Mouse (Mus musculus) erythroblast, adult 5-6 weeks (primary cell): ENCODE measurements around the gene Rrp12. TPM values are rescaled to one million over a fixed set of nuclear protein-coding genes. Genes with fewer than 3 reads are reported as not detected.

Experiments used
- ATAC-seq: replicated peaks from 2 replicates; pipeline ENCODE4 v1.8.0; 2016; ENCODE audit warnings: moderate number of reproducible peaks, mild to moderate bottlenecking, moderate TSS enrichment, inconsistent platforms; ENCODE audit not compliant: poor library complexity, low FRiP score, severe bottlenecking
- total RNA-seq, 2 experiments: library from RNA; stranded (forward) in 1 of 2; stranded (reverse) in 1 of 2; fragments of 150-400 nt in 1 of 2; fragments of 200-764, 138-1000 nt in 1 of 2; gene quantifications; 2 replicates each; pipeline versions ENCODE4 v1.2.3 to v1.2.4; 2015 to 2017; ENCODE audit warnings: low replicate concordance in 2 of 2

The Rrp12 gene
- total RNA-seq, 2 experiments from 2014 or later = 2.6 to 2.9 TPM

- ATAC-seq = no peak
These were observed 63.3 kb downstream of the Rrp12 start for GRCm38 (mm10) chr19:41832501-41833201.

- ATAC-seq = no peak
These were observed 64.1 kb downstream of the Rrp12 start for GRCm38 (mm10) chr19:41831718-41832391.

GRCm38 (mm10) chr19:41831101-41831570 lies 64.8 kb downstream of the Rrp12 start:
- ATAC-seq = no peak

- peak; percentile 42 for ATAC-seq
These were observed 65.6 kb downstream of the Rrp12 start for GRCm38 (mm10) chr19:41830106-41831031.

GRCm38 (mm10) chr19:41829381-41830105 lies 66.4 kb downstream of the Rrp12 start, which contains the start of gene Frat1:
TSS of gene Frat1 (plus strand) at chr19:41829970.
- peak; percentile 91 for ATAC-seq

GRCm38 (mm10) chr19:41828941-41829340 lies 67.0 kb downstream of the Rrp12 start:
- no peak for ATAC-seq

- ATAC-seq = no peak
These were observed 69.4 kb downstream of the Rrp12 start for GRCm38 (mm10) chr19:41826529-41826928.

- ATAC-seq = no peak
These were observed 71.0 kb downstream of the Rrp12 start for GRCm38 (mm10) chr19:41824950-41825349.

GRCm38 (mm10) chr19:41822589-41822988 lies 73.4 kb downstream of the Rrp12 start:
- ATAC-seq = no peak

- no peak for ATAC-seq
These were observed 74.5 kb downstream of the Rrp12 start for GRCm38 (mm10) chr19:41821436-41821835.

GRCm38 (mm10) chr19:41818749-41819148 lies 77.2 kb downstream of the Rrp12 start:
- no peak for ATAC-seq

GRCm38 (mm10) chr19:41817325-41817724 lies 78.6 kb downstream of the Rrp12 start:
- no peak for ATAC-seq

- ATAC-seq = no peak
These were observed 79.1 kb downstream of the Rrp12 start for GRCm38 (mm10) chr19:41816915-41817314.

- ATAC-seq = no peak
These were observed 79.6 kb downstream of the Rrp12 start for GRCm38 (mm10) chr19:41816410-41816809.

- no peak for ATAC-seq
These were observed 82.6 kb downstream of the Rrp12 start for GRCm38 (mm10) chr19:41813374-41813773.

Other genes starting within 250 kb of the Rrp12 start
- 0.42 TPM in 1 of 2 replicates, not detected in the other for gene Slit1, start 152.5 kb downstream of the Rrp12 start, total RNA-seq (2015; ENCODE audit: low replicate concordance)
- 0.14 and 0.51 TPM in 2 replicates for gene Slit1, start 152.5 kb downstream of the Rrp12 start, total RNA-seq (2017; ENCODE audit: low replicate concordance)
- 17.5 and 28.6 TPM in 2 replicates for gene Arhgap19, start 94.1 kb downstream of the Rrp12 start, total RNA-seq (2015; ENCODE audit: low replicate concordance)
- 28.1 and 28.3 TPM in 2 replicates for gene Arhgap19, start 94.1 kb downstream of the Rrp12 start, total RNA-seq (2017; ENCODE audit: low replicate concordance)
- 0.77 and 3.1 TPM in 2 replicates for gene Frat1, start 66.2 kb downstream of the Rrp12 start, total RNA-seq (2015; ENCODE audit: low replicate concordance)
- gene Frat1, start 66.2 kb downstream of the Rrp12 start, total RNA-seq (2017; ENCODE audit: low replicate concordance) = 2.1 and 5.3 TPM in 2 replicates
- gene Frat2, start 48.0 kb downstream of the Rrp12 start, total RNA-seq (2015; ENCODE audit: low replicate concordance) = 2.3 and 4.8 TPM in 2 replicates
- 3.6 and 11.0 TPM in 2 replicates for gene Frat2, start 48.0 kb downstream of the Rrp12 start, total RNA-seq (2017; ENCODE audit: low replicate concordance)
- gene Pgam1, start 15.8 kb upstream of the Rrp12 start, total RNA-seq (2015; ENCODE audit: low replicate concordance) = 154 and 190 TPM in 2 replicates
- 58.1 and 69.4 TPM in 2 replicates for gene Pgam1, start 15.8 kb upstream of the Rrp12 start, total RNA-seq (2017; ENCODE audit: low replicate concordance)
- 14.0 and 14.6 TPM in 2 replicates for gene Exosc1, start 37.2 kb upstream of the Rrp12 start, total RNA-seq (2015; ENCODE audit: low replicate concordance)
- 12.8 and 14.1 TPM in 2 replicates for gene Exosc1, start 37.2 kb upstream of the Rrp12 start, total RNA-seq (2017; ENCODE audit: low replicate concordance)
- 20.2 and 22.6 TPM in 2 replicates for gene Zdhhc16, start 37.3 kb upstream of the Rrp12 start, total RNA-seq (2015; ENCODE audit: low replicate concordance)
- 6.4 and 19.0 TPM in 2 replicates for gene Zdhhc16, start 37.3 kb upstream of the Rrp12 start, total RNA-seq (2017; ENCODE audit: low replicate concordance)
- gene Mms19, start 85.0 kb upstream of the Rrp12 start, total RNA-seq (2015; ENCODE audit: low replicate concordance) = 10.0 and 27.0 TPM in 2 replicates
- 3.5 and 13.9 TPM in 2 replicates for gene Mms19, start 85.0 kb upstream of the Rrp12 start, total RNA-seq (2017; ENCODE audit: low replicate concordance)
- gene Ubtd1, start 85.6 kb upstream of the Rrp12 start, total RNA-seq (2015; ENCODE audit: low replicate concordance) = 1.9 and 3.7 TPM in 2 replicates
- 2.4 and 3.7 TPM in 2 replicates for gene Ubtd1, start 85.6 kb upstream of the Rrp12 start, total RNA-seq (2017; ENCODE audit: low replicate concordance)
- gene Ankrd2, start 139.8 kb upstream of the Rrp12 start, total RNA-seq (2015; ENCODE audit: low replicate concordance) = not detected in 2 replicates
- not detected in 2 replicates for gene Ankrd2, start 139.8 kb upstream of the Rrp12 start, total RNA-seq (2017; ENCODE audit: low replicate concordance)
- gene Hoga1, start 149.4 kb upstream of the Rrp12 start, total RNA-seq (2015; ENCODE audit: low replicate concordance) = 0.63 TPM in 1 of 2 replicates, not detected in the other
- gene Hoga1, start 149.4 kb upstream of the Rrp12 start, total RNA-seq (2017; ENCODE audit: low replicate concordance) = not detected in 2 replicates
- not detected in 2 replicates for gene 4933411K16Rik, start 156.1 kb upstream of the Rrp12 start, total RNA-seq (2015; ENCODE audit: low replicate concordance)
- 0.42 TPM in 1 of 2 replicates, not detected in the other for gene 4933411K16Rik, start 156.1 kb upstream of the Rrp12 start, total RNA-seq (2017; ENCODE audit: low replicate concordance)
- gene Morn4, start 190.2 kb upstream of the Rrp12 start, total RNA-seq (2015; ENCODE audit: low replicate concordance) = not detected in 2 replicates
- gene Morn4, start 190.2 kb upstream of the Rrp12 start, total RNA-seq (2017; ENCODE audit: low replicate concordance) = not detected in 2 replicates
- gene Pi4k2a, start 194.3 kb upstream of the Rrp12 start, total RNA-seq (2015; ENCODE audit: low replicate concordance) = 4.0 TPM in 2 replicates
- gene Pi4k2a, start 194.3 kb upstream of the Rrp12 start, total RNA-seq (2017; ENCODE audit: low replicate concordance) = 3.4 and 6.6 TPM in 2 replicates
- gene Avpi1, start 232.9 kb upstream of the Rrp12 start, total RNA-seq (2015; ENCODE audit: low replicate concordance) = 5.2 TPM in 1 of 2 replicates, not detected in the other
- gene Avpi1, start 232.9 kb upstream of the Rrp12 start, total RNA-seq (2017; ENCODE audit: low replicate concordance) = 0.34 TPM in 1 of 2 replicates, not detected in the other